Mouse (Mus musculus): ENCODE measurements at regions not wholly inside any gene's neighbourhood (a gene's known extent, or its start where the extent isn't known, plus 50 kb on each side); places are given as distances from the start of the nearest gene placed in this dataset.

- Histone ChIP-seq H3K36me3 (ENCODE audit: control insufficient read depth, insufficient read depth, low read length) (no peaks in the 10 kb centered on the region), H3K27me3 (ENCODE audit: control insufficient read depth, insufficient read depth, low read length) (no peaks in the 10 kb centered on the region), H3K27ac (ENCODE audit: insufficient read depth, low read length) (no peak overlapping the region), H3K4me3 (ENCODE audit: extremely low read depth, insufficient read depth, insufficient read length) (no peak overlapping the region), H3K4me1 (ENCODE audit: control insufficient read depth, insufficient read depth, insufficient read length) (no peaks in the 10 kb centered on the region)
- TF ChIP-seq POLR2A (IDR thresholded peaks at IDR 0.05; ENCODE audit: low read depth, low read length) (no peak), CTCF (IDR thresholded peaks at IDR 0.05; ENCODE audit: extremely low read depth, insufficient read depth, insufficient read length, insufficient replicate concordance) (no peak)
- WGBS, result 90% methylated on average over 12 of the region's 12 CpGs
- no peak for DNase-seq (ENCODE audit: low read depth in 1 of 2, low spot score in 2 of 2)
Observed at GRCm38 (mm10) chr3:41318232-41319131, 235.6 kb upstream of the Pgrmc2 start.

- no peak for DNase-seq (ENCODE audit: low read depth in 1 of 2, low spot score in 2 of 2)
- Histone ChIP-seq H3K4me1 (ENCODE audit: control insufficient read depth, insufficient read depth, insufficient read length) (no peaks in the 10 kb centered on the region), H3K4me3 (ENCODE audit: extremely low read depth, insufficient read depth, insufficient read length) (no peak overlapping the region), H3K27me3 (ENCODE audit: control insufficient read depth, insufficient read depth, low read length) (no peaks in the 10 kb centered on the region), H3K36me3 (ENCODE audit: control insufficient read depth, insufficient read depth, low read length) (no peaks in the 10 kb centered on the region), H3K27ac (ENCODE audit: insufficient read depth, low read length) (no peak overlapping the region)
- WGBS, result 34% methylated on average over 4 of the region's 4 CpGs
- no peak for TF ChIP-seq POLR2A (IDR thresholded peaks at IDR 0.05; ENCODE audit: low read depth, low read length)
- TF ChIP-seq CTCF (IDR thresholded peaks at IDR 0.05; ENCODE audit: extremely low read depth, insufficient read depth, insufficient read length, insufficient replicate concordance), result no peak
Observed at GRCm38 (mm10) chr3:41317170-41317569, 234.3 kb upstream of the Pgrmc2 start.

GRCm38 (mm10) chr3:41312492-41312891 lies 229.6 kb upstream of the Pgrmc2 start:
- WGBS, result 84% methylated on average over 6 of the region's 6 CpGs
- TF ChIP-seq POLR2A (IDR thresholded peaks at IDR 0.05; ENCODE audit: low read depth, low read length) (no peak), CTCF (IDR thresholded peaks at IDR 0.05; ENCODE audit: extremely low read depth, insufficient read depth, insufficient read length, insufficient replicate concordance) (no peak)

GRCm38 (mm10) chr3:41307400-41308028 lies 224.7 kb upstream of the Pgrmc2 start:
- Histone ChIP-seq H3K4me3 (ENCODE audit: extremely low read depth, insufficient read depth, insufficient read length) (no peak overlapping the region), H3K4me1 (ENCODE audit: control insufficient read depth, insufficient read depth, insufficient read length) (no peaks in the 10 kb centered on the region), H3K27ac (ENCODE audit: insufficient read depth, low read length) (no peak overlapping the region), H3K36me3 (ENCODE audit: control insufficient read depth, insufficient read depth, low read length) (no peaks in the 10 kb centered on the region), H3K27me3 (ENCODE audit: control insufficient read depth, insufficient read depth, low read length) (no peaks in the 10 kb centered on the region)
- no peak for DNase-seq (ENCODE audit: low read depth in 1 of 2, low spot score in 2 of 2)
- WGBS, result 91% methylated on average over 13 of the region's 13 CpGs
- no peak for TF ChIP-seq CTCF (IDR thresholded peaks at IDR 0.05; ENCODE audit: extremely low read depth, insufficient read depth, insufficient read length, insufficient replicate concordance)
- no peak for TF ChIP-seq POLR2A (IDR thresholded peaks at IDR 0.05; ENCODE audit: low read depth, low read length)

More at GRCm38 (mm10) chr3:41312492-41312891, 229.6 kb upstream of the Pgrmc2 start:
- H3K4me1 ChIP-seq (ENCODE audit: control insufficient read depth, insufficient read depth, insufficient read length), result no peaks in the 10 kb centered on the region
- no peak for DNase-seq (ENCODE audit: low read depth in 1 of 2, low spot score in 2 of 2)
- H3K4me3 ChIP-seq (ENCODE audit: extremely low read depth, insufficient read depth, insufficient read length), result no peak overlapping the region
- H3K36me3 ChIP-seq (ENCODE audit: control insufficient read depth, insufficient read depth, low read length), result no peaks in the 10 kb centered on the region
- H3K27ac ChIP-seq (ENCODE audit: insufficient read depth, low read length), result no peak overlapping the region
- no peaks in the 10 kb centered on the region for H3K27me3 ChIP-seq (ENCODE audit: control insufficient read depth, insufficient read depth, low read length)

GRCm38 (mm10) chr3:41302805-41303204 lies 220.0 kb upstream of the Pgrmc2 start:
- no peak for DNase-seq (ENCODE audit: low read depth in 1 of 2, low spot score in 2 of 2)
- no peak overlapping the region for H3K27ac ChIP-seq (ENCODE audit: insufficient read depth, low read length)
- WGBS, result 69% methylated on average over 3 of the region's 3 CpGs
- H3K4me1 ChIP-seq (ENCODE audit: control insufficient read depth, insufficient read depth, insufficient read length), result no peaks in the 10 kb centered on the region
- TF ChIP-seq POLR2A (IDR thresholded peaks at IDR 0.05; ENCODE audit: low read depth, low read length) (no peak), CTCF (IDR thresholded peaks at IDR 0.05; ENCODE audit: extremely low read depth, insufficient read depth, insufficient read length, insufficient replicate concordance) (no peak)
- H3K36me3 ChIP-seq (ENCODE audit: control insufficient read depth, insufficient read depth, low read length), result no peaks in the 10 kb centered on the region
- H3K4me3 ChIP-seq (ENCODE audit: extremely low read depth, insufficient read depth, insufficient read length), result no peak overlapping the region
- H3K27me3 ChIP-seq (ENCODE audit: control insufficient read depth, insufficient read depth, low read length), result no peaks in the 10 kb centered on the region

GRCm38 (mm10) chr3:41298776-41299175 lies 215.9 kb upstream of the Pgrmc2 start:
- no peak for DNase-seq (ENCODE audit: low read depth in 1 of 2, low spot score in 2 of 2)
- H3K27ac ChIP-seq (ENCODE audit: insufficient read depth, low read length), result no peak overlapping the region

More at GRCm38 (mm10) chr3:41298776-41299175, 215.9 kb upstream of the Pgrmc2 start:
- Histone ChIP-seq H3K36me3 (ENCODE audit: control insufficient read depth, insufficient read depth, low read length) (no peaks in the 10 kb centered on the region), H3K4me1 (ENCODE audit: control insufficient read depth, insufficient read depth, insufficient read length) (no peaks in the 10 kb centered on the region), H3K27me3 (ENCODE audit: control insufficient read depth, insufficient read depth, low read length) (no peaks in the 10 kb centered on the region), H3K4me3 (ENCODE audit: extremely low read depth, insufficient read depth, insufficient read length) (no peak overlapping the region)
- 87% methylated on average over 4 of the region's 4 CpGs for WGBS
- TF ChIP-seq CTCF (IDR thresholded peaks at IDR 0.05; ENCODE audit: extremely low read depth, insufficient read depth, insufficient read length, insufficient replicate concordance) (no peak), POLR2A (IDR thresholded peaks at IDR 0.05; ENCODE audit: low read depth, low read length) (no peak)
